Mouse (Mus musculus) frontal cortex, postnatal 14 days (tissue): ENCODE measurements at regions not wholly inside any gene's neighbourhood (a gene's known extent, or its start where the extent isn't known, plus 50 kb on each side); places are given as distances from the start of the nearest gene placed in this dataset.

Experiments
- DNase-seq, 2 experiments: peaks; one replicate each; pipeline ENCODE4 v3.0.0; 2022; ENCODE audit warnings: low spot score in 2 of 2

- no peak for DNase-seq
Observed at GRCm38 (mm10) chr10:117515039-117515438, 114.3 kb upstream of the Cpm start.

DNA sequence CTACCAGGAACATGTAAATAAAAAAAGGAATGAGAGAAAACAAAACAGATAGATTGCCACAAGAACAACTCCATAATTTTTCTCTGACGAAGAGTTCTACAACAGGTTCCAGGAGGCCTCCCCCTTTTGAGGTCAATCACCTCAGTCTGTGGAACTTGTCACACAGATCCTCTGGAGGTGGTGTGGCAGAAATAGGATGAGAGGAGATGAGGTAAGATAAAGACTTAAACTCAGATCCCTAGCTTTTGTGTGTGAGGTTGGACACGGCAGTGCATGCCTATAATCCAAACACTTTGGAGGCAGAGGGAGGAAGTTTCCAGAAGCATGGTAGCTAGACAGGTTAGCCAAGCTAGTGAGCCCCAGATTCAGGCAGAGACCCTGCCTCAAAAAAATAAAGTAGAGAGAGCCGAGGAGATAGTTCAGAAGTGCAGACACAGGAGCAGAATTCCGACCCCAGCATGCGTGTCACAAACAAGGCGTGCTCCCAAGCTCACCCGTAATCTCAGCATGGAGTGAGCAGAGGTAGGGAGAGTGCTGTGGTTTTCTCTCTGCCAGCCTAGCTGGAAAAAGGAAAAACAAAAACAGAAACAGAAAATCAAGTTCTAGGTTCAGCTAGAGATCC lies 115.3 kb upstream of the Cpm start:
- no peak for DNase-seq

GRCm38 (mm10) chr10:117512424-117513257 lies 116.7 kb upstream of the Cpm start:
- no peak for DNase-seq

DNA sequence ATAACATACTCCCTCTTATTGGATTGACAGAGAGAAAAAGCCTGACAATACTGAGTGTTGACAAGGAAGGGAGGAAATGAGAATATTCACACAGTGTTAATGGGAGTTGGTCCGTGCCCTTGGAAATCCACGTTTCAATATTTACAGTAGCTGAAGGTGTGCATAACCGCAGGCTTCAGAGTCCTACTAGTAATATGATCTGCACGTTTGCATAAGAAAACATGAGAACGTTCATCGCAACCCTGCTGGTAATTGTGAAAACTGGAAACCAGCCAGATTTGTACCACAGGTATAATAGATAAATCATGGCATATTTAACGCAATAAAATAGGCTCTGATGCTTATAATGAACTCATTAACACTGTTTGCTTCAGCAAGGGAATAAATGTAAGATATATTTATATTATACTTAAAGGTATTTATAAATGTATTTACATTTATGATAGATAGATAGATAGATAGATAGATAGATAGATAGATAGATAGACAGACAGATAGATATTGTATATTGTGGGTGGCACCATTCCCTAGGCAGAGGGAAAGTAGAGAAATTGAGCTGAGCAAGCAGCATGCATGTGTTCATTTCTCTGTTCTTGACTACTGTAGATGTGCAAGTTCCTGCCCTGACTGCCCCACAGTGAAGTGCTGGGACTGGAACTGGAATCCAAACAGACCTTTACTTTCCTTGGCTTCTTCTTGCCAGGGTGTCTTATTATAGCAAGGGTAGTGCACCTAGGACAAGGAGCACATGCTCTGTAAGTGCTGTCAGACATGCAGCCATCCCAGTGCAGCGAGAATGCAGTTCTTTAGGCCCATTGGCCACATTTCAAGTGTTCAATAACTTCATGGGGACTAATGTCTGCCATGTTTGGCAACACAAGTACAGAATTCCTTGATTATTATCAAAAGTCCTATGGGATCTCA lies 117.6 kb upstream of the Cpm start:
- no peak for DNase-seq

DNA sequence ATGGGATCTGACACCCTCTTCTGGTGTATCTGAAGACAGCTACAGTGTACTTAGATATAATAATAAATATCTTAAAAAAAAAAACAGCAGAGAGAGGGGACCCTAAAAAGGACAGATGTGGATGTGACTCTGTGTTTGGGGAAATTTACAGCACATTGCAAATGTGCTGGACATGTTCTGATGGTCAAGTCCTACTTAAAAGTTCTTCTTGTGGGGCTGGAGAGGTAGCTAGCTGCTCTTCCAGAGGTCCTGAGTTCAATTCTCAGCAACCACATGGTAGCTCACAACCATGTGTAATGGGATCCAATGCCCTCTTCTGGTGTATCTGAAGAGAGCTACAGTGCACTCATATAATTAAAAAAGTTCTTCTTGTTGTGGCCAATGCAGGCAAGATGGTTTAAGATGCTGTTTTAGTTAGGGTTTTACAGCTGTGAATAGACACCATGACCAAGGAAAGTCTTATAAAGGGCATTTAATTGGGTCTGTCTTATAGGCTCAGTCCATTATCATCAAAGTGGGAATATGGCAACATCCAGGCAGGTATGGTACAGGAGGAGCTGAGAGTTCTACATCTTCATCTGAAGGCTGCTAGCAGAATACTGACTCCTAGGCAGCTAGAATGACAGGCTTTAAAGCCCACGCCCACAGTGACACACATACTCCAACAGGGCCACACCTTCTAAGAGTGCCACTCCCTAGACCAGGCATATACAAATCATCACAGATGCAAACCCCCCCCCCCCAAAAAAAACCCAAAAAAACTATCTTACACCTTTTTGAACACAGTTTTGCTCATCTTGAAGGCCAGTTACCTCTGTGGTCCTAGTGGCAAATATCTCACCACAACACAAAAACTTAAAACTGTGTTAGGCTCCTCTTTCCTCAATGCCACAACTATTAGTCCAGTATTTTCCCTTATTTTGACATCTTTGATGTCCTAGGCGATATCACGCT lies 118.5 kb upstream of the Cpm start:
- no peak for DNase-seq

DNA sequence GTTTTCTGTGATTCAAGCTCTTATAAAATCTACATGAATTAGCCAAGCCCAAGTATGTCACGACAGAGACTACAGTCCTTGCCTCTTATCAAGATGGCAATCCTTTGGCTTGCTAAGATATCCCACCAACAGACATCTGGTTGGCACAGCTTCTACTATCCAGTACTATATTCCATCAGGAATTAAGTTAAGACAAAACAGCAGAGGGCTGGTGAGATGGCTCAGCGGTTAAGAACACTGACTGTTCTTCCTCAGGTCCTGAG lies 119.1 kb upstream of the Cpm start:
- DNase-seq, result no peak

DNA sequence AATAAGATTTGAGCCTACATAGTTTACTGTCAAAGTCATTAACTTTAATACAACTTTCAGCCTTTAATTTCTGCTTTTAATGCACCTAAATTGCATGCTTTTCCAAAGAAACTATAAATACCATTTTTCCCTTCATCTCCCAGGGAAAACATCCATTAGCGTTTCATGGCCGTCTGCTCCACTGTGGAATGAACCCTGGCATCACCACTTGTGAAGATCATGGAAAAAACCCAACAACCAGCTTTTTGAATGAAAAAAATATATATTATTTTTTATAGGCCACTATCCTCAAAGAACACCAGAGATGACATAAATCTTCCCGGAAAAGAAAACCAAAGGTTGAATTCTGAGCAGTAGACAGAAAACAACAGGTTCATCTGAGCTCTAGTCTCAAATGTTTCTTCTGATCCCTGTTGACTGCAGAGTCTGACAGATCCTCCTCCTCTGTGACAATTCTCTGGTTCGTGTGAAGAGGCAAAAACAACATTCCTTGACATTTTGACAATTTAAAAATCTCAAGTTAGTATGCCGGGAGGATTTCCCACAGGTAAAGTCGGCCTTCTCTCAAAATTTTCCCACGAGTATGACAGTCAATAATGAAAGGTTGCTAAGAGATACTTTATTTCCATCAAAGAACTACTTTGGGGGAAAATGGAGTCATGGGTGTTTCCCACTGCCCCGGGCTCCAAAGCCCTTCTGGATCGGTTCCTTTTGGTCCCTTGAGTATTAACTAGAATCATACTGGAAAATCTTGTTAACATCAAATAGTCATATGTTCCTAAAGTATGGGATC lies 119.7 kb upstream of the Cpm start:
- no peak for DNase-seq

DNA sequence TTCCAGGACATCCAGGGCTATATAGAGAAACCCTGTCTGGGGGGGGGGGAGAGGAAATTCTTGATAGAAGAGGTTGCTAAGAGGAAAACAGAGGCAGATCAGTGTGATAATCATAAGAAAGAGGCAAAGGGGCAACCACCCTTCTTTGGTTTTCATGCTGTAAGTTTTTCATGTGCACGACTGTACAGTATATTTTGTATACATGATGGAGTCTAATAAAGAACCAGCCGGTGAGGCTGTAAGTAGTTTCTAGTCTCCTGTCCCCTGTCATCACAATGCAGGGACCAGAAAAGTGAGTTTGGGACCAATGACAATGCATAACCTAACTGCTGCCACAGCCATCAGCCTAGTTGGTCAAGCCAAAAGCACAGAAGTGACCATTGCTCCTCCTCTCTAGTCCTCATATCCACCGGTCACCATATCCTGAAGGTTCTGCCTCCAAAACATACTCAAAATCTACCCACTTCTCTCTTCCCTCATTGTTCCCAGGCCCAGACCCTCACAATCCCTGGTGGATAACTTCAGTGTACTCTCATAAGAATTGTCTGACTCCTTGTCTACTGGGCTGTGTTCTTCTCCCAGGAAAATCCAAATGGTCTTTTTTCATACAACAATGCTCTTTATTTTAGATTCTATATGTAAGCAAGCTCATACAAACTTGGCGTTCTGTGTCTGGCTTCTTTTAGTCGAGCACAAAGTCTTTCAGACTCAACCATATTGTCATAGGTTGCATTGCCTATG lies 122.9 kb upstream of the Cpm start:
- DNase-seq, result no peak

GRCm38 (mm10) chr10:117505529-117505928 lies 123.8 kb upstream of the Cpm start:
- no peak for DNase-seq

DNA sequence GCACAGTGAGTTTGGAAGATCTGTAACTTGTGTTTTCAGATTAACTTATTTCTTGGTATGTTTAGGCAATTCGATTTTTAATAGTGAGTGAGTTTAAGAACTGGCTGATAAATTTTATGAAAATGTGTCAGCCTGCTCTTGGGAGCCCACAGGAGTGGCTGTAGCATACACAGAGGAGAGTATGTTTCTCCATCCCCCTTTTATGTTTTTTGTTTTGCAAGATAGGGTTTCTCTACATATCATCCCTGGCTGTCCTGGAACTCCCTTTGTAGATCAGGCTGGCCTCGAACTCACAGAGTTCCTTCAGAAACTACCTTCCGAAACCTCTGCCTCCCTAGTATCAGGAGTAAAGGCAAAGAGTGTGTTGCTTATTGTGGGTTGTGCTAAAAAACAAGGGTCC lies 124.2 kb upstream of the Cpm start:
- DNase-seq, result no peak

- DNase-seq, result no peak
Observed at GRCm38 (mm10) chr10:117504267-117504902, 124.6 kb upstream of the Cpsf6 start.

DNA sequence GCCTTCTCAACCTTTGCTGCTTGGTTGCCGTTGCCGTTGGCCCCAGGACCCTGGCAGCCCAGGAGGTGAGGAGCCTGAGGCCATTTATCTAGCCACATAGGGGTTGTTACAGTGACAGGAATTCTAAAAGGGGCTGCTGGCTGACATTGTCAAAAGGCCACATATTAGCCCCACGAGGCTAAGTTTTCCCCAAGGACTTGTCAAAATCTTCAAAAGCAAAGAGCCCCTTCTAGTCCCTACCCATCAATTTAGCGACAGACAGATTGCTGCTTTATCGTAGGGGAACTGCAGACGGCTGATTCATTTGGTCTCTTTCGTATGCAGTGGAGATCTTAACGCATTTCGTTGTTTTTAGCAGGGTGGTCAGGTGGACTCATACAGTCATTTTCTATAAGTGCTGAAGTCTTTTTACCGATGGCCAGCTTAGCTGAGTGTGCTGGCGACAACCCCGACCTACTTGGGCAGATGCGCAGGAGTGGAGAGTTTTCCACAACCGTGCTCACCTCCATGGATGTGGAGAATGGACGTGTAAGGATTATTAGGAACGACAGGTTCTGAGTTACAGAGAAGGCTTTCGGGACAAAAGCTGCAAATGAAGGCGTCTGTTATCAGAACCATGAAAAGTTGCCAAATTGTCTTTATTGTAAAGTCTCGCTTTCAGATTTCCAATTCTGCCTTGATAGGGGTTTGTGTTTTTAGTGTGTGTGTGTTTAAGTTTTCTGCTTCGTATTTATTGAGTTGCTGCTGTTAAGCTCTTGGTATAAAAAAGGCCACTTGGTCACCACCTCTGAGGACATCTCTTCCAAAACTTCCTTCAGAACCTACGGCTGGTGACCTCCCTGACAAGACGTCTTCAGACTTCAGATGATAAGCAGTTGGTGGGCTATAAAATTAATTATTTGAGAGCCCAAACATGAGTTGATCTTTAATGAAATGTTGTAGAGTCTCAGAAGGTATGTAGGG lies 123.7 kb upstream of the Cpsf6 start:
- no peak for DNase-seq

DNA sequence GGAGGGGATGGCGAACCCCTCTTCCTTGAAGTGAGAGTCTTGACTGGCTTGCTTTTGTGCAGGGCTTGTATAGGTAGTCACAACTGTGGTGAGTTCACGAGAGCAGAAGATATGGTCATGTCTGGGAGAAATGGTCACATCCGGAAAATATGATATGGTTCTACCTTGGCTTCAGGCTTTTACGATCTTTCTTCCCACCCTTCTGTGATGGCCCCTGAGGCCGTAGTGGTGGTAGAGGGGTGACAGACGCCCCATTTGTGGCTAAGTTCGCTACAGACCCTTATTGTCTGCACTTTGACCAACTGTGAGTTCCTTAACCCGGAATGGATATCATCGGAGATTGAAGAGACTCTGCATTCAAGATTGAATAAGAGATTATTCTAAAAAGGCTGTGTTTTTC lies 122.9 kb upstream of the Cpsf6 start:
- no peak for DNase-seq

DNA sequence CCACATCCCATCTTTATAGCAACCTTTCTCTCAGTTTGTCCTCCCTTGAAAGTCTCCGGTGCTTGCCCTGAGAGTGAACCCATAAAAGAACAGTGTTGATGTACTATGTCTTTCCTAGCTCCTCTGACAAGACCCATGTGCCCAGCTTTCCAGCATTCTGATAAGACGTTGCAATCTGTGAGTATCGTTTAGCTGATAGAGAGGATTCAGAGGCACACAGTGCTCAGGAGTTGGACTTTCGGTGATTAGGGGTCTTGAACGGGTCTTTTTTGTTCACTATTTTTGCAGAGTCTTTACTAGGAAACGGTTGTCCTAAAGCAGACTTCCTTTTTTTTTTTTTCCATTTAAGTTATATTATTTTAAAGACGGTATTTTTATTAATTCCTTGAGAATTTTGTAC lies 122.3 kb upstream of the Cpsf6 start:
- DNase-seq, result no peak

DNA sequence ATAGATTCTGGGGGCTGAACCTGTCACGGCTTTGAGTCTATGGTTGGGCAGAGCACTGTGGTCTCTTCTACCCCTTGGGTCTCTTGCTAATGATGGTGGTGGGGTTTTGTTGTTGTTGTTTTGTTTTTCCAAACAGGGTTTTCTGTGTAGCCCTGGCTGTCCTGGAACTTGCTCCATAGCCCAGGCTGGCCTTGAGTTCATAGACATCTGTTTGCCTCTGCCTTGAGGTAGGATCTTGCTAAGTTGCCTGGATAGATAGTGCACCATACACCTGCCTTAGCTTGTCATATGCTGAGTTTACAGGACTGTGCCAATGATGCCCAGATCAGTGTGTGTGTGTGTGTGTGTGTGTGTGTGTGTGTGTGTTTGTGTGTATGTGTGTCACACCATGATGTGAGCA lies 121.6 kb upstream of the Cpsf6 start:
- no peak for DNase-seq

DNA sequence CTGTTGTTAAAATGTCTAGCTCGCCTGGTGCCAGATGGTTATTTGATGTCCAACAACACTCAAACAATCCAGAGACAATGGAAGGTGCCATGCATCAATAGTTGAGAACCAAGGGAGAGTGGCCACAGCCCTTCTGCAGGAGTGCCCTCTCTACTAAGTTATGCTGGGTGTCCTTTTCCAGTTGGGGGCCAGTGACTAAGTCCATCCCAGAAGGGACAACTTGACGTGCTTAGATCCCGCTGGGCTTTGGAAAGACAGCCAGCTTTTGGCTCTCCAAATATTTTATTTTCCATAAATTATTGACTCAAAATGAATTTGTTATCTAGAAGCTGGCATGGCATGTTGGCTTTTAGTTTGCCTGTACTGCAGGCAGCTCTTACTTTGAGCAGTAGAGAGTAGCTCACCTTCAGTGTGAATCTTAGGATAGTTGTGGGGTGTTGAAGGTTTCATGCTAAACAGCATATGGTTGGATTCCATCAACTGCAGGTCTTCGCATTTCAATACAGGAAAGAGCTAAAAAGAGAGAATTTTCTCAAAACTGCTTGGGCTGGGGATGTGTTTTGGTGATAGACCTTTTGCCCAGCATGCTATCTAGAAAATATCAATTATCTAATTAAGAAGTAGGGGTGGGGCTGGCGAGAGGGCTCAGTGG lies 120.8 kb upstream of the Cpsf6 start:
- DNase-seq, result no peak

- no peak for DNase-seq
Observed at GRCm38 (mm10) chr10:117499864-117500453, 120.1 kb upstream of the Cpsf6 start.
